Mouse (Mus musculus): ENCODE measurements around the gene Edem1. TPM values are rescaled to one million over a fixed set of nuclear protein-coding genes. Genes with fewer than 3 reads are reported as not detected.

Edem1 gene
- polyA plus RNA-seq, 1 experiment from 2014 or later: 28.9 TPM

- ATAC-seq: peak; percentile 55; the same call in 1 of the 2 replicates
- WGBS: 43% methylated on average over 2 of the region's 2 CpGs
Observed at GRCm38 (mm10) chr6:108796706-108797105, 31.7 kb upstream of the Edem1 start.

GRCm38 (mm10) chr6:108805194-108805593 lies 23.2 kb upstream of the Edem1 start:
- H3K27me3 ChIP-seq (replicated peaks; ENCODE audit: control insufficient read depth, insufficient read depth, low read length): no peaks in the 10 kb centered on the region
- no peak overlapping the region for H3K9ac ChIP-seq (ENCODE audit: low read depth, low read length)
- no peak overlapping the region for H3K4me2 ChIP-seq (ENCODE audit: low read depth, low read length)
- no peaks in the 10 kb centered on the region for H3K9me3 ChIP-seq (ENCODE audit: control insufficient read depth, low read length)
- H3K4me1 ChIP-seq (ENCODE audit: control insufficient read depth, insufficient read depth, low read length): peaks cover 15% of the 10 kb centered on the region
- H3K4me3 ChIP-seq (ENCODE audit: low read length): no peak overlapping the region
- no peak overlapping the region for H3K27ac ChIP-seq (ENCODE audit: low read length)
- WGBS: 38% methylated on average over 1 of the region's 1 CpGs
- no peak for ATAC-seq
- H3K36me3 ChIP-seq (ENCODE audit: control insufficient read depth, insufficient read depth, low read length): no peaks in the 10 kb centered on the region

More at GRCm38 (mm10) chr6:108796706-108797105, 31.7 kb upstream of the Edem1 start:
- no peak overlapping the region for H3K4me2 ChIP-seq (ENCODE audit: low read depth, low read length)
- no peaks in the 10 kb centered on the region for H3K9me3 ChIP-seq (ENCODE audit: control insufficient read depth, low read length)
- H3K4me1 ChIP-seq (ENCODE audit: control insufficient read depth, insufficient read depth, low read length): peaks cover 10% of the 10 kb centered on the region; the same call in 1 of the 2 replicates
- no peaks in the 10 kb centered on the region for H3K36me3 ChIP-seq (ENCODE audit: control insufficient read depth, insufficient read depth, low read length)
- H3K27ac ChIP-seq (ENCODE audit: low read length): no peak overlapping the region
- no peaks in the 10 kb centered on the region for H3K27me3 ChIP-seq (replicated peaks; ENCODE audit: control insufficient read depth, insufficient read depth, low read length)
- H3K4me3 ChIP-seq (ENCODE audit: low read length): no peak overlapping the region
- H3K9ac ChIP-seq (ENCODE audit: low read depth, low read length): no peak overlapping the region

GRCm38 (mm10) chr6:108805871-108806270 lies 22.6 kb upstream of the Edem1 start:
- H3K4me3 ChIP-seq (ENCODE audit: low read length): no peak overlapping the region
- no peak for ATAC-seq
- H3K9ac ChIP-seq (ENCODE audit: low read depth, low read length): no peak overlapping the region
- no peak overlapping the region for H3K27ac ChIP-seq (ENCODE audit: low read length)
- H3K4me2 ChIP-seq (ENCODE audit: low read depth, low read length): no peak overlapping the region
- H3K27me3 ChIP-seq (replicated peaks; ENCODE audit: control insufficient read depth, insufficient read depth, low read length): no peaks in the 10 kb centered on the region
- WGBS: 70% methylated on average over 7 of the region's 7 CpGs
- H3K9me3 ChIP-seq (ENCODE audit: control insufficient read depth, low read length): no peaks in the 10 kb centered on the region
- no peaks in the 10 kb centered on the region for H3K36me3 ChIP-seq (ENCODE audit: control insufficient read depth, insufficient read depth, low read length)
- H3K4me1 ChIP-seq (ENCODE audit: control insufficient read depth, insufficient read depth, low read length): peaks cover 15% of the 10 kb centered on the region

- H3K36me3 ChIP-seq (ENCODE audit: control insufficient read depth, insufficient read depth, low read length): no peaks in the 10 kb centered on the region
- 70% methylated on average over 3 of the region's 3 CpGs for WGBS
- no peak overlapping the region for H3K9ac ChIP-seq (ENCODE audit: low read depth, low read length)
- no peak overlapping the region for H3K4me2 ChIP-seq (ENCODE audit: low read depth, low read length)
- no peaks in the 10 kb centered on the region for H3K9me3 ChIP-seq (ENCODE audit: control insufficient read depth, low read length)
- no peak for ATAC-seq
- H3K27me3 ChIP-seq (replicated peaks; ENCODE audit: control insufficient read depth, insufficient read depth, low read length): no peaks in the 10 kb centered on the region
- no peak overlapping the region for H3K27ac ChIP-seq (ENCODE audit: low read length)
- peaks cover 15% of the 10 kb centered on the region for H3K4me1 ChIP-seq (ENCODE audit: control insufficient read depth, insufficient read depth, low read length)
- H3K4me3 ChIP-seq (ENCODE audit: low read length): no peak overlapping the region
Observed at GRCm38 (mm10) chr6:108807446-108807845, 21.0 kb upstream of the Edem1 start.

GRCm38 (mm10) chr6:108808786-108809185 lies 19.7 kb upstream of the Edem1 start:
- no peak overlapping the region for H3K4me2 ChIP-seq (ENCODE audit: low read depth, low read length)
- no peak for ATAC-seq
- H3K27me3 ChIP-seq (replicated peaks; ENCODE audit: control insufficient read depth, insufficient read depth, low read length): no peaks in the 10 kb centered on the region
- peaks cover 15% of the 10 kb centered on the region for H3K4me1 ChIP-seq (ENCODE audit: control insufficient read depth, insufficient read depth, low read length)
- H3K36me3 ChIP-seq (ENCODE audit: control insufficient read depth, insufficient read depth, low read length): no peaks in the 10 kb centered on the region
- WGBS: 68% methylated on average over 1 of the region's 1 CpGs
- no peaks in the 10 kb centered on the region for H3K9me3 ChIP-seq (ENCODE audit: control insufficient read depth, low read length)
- no peak overlapping the region for H3K9ac ChIP-seq (ENCODE audit: low read depth, low read length)
- H3K27ac ChIP-seq (ENCODE audit: low read length): no peak overlapping the region
- H3K4me3 ChIP-seq (ENCODE audit: low read length): no peak overlapping the region

GRCm38 (mm10) chr6:108810237-108810636 lies 18.2 kb upstream of the Edem1 start:
- Histone ChIP-seq H3K9ac (ENCODE audit: low read depth, low read length) (no peak overlapping the region), H3K4me2 (ENCODE audit: low read depth, low read length) (no peak overlapping the region), H3K4me1 (ENCODE audit: control insufficient read depth, insufficient read depth, low read length) (peaks cover 8% of the 10 kb centered on the region), H3K27ac (ENCODE audit: low read length) (no peak overlapping the region), H3K36me3 (ENCODE audit: control insufficient read depth, insufficient read depth, low read length) (no peaks in the 10 kb centered on the region), H3K9me3 (ENCODE audit: control insufficient read depth, low read length) (no peaks in the 10 kb centered on the region), H3K4me3 (ENCODE audit: low read length) (no peak overlapping the region), H3K27me3 (replicated peaks; ENCODE audit: control insufficient read depth, insufficient read depth, low read length) (no peaks in the 10 kb centered on the region)
- no peak for ATAC-seq
- 78% methylated on average over 10 of the region's 10 CpGs for WGBS

- 75% methylated on average over 2 of the region's 2 CpGs for WGBS
- no peaks in the 10 kb centered on the region for H3K9me3 ChIP-seq (ENCODE audit: control insufficient read depth, low read length)
- ATAC-seq: peak; percentile 78
Observed at GRCm38 (mm10) chr6:108812134-108812533, 16.3 kb upstream of the Edem1 start.

GRCm38 (mm10) chr6:108817510-108817909 lies 10.9 kb upstream of the Edem1 start:
- Histone ChIP-seq H3K4me2 (ENCODE audit: low read depth, low read length) (no peak overlapping the region), H3K9ac (ENCODE audit: low read depth, low read length) (no peak overlapping the region), H3K4me1 (ENCODE audit: control insufficient read depth, insufficient read depth, low read length) (no peaks in the 10 kb centered on the region), H3K4me3 (ENCODE audit: low read length) (no peak overlapping the region), H3K27me3 (replicated peaks; ENCODE audit: control insufficient read depth, insufficient read depth, low read length) (no peaks in the 10 kb centered on the region), H3K36me3 (ENCODE audit: control insufficient read depth, insufficient read depth, low read length) (0 out of 2 replicates have a peak, but pooled peaks cover 3% of the 10 kb centered on the region), H3K9me3 (ENCODE audit: control insufficient read depth, low read length) (no peaks in the 10 kb centered on the region), H3K27ac (ENCODE audit: low read length) (no peak overlapping the region)
- no peak for ATAC-seq
- 71% methylated on average over 4 of the region's 4 CpGs for WGBS

More at GRCm38 (mm10) chr6:108812134-108812533, 16.3 kb upstream of the Edem1 start:
- no peaks in the 10 kb centered on the region for H3K27me3 ChIP-seq (replicated peaks; ENCODE audit: control insufficient read depth, insufficient read depth, low read length)
- H3K4me3 ChIP-seq (ENCODE audit: low read length): no peak overlapping the region
- no peak overlapping the region for H3K27ac ChIP-seq (ENCODE audit: low read length)
- H3K4me1 ChIP-seq (ENCODE audit: control insufficient read depth, insufficient read depth, low read length): no peaks in the 10 kb centered on the region
- H3K9ac ChIP-seq (ENCODE audit: low read depth, low read length): no peak overlapping the region
- no peak overlapping the region for H3K4me2 ChIP-seq (ENCODE audit: low read depth, low read length)
- 0 out of 2 replicates have a peak, but pooled peaks cover 3% of the 10 kb centered on the region for H3K36me3 ChIP-seq (ENCODE audit: control insufficient read depth, insufficient read depth, low read length)

GRCm38 (mm10) chr6:108824816-108825545 lies 3.5 kb upstream of the Edem1 start:
- Histone ChIP-seq H3K9ac (ENCODE audit: low read depth, low read length) (no peak overlapping the region), H3K4me3 (ENCODE audit: low read length) (no peak overlapping the region), H3K27ac (ENCODE audit: low read length) (no peak overlapping the region), H3K4me1 (ENCODE audit: control insufficient read depth, insufficient read depth, low read length) (peaks cover 6% of the 10 kb centered on the region), H3K9me3 (ENCODE audit: control insufficient read depth, low read length) (no peaks in the 10 kb centered on the region), H3K36me3 (ENCODE audit: control insufficient read depth, insufficient read depth, low read length) (no peaks in the 10 kb centered on the region), H3K27me3 (replicated peaks; ENCODE audit: control insufficient read depth, insufficient read depth, low read length) (no peaks in the 10 kb centered on the region), H3K4me2 (ENCODE audit: low read depth, low read length) (no peak overlapping the region)
- ATAC-seq: no peak
- 73% methylated on average over 7 of the region's 7 CpGs for WGBS

All from intestine, embryonic 16.5 days (tissue).